Mouse (Mus musculus): ENCODE measurements around the gene Gadd45b. TPM values are rescaled to one million over a fixed set of nuclear protein-coding genes. Genes with fewer than 3 reads are reported as not detected.

Gene Gadd45b
- polyA plus RNA-seq, 1 experiment from 2014 or later: 17.4 TPM

DNA sequence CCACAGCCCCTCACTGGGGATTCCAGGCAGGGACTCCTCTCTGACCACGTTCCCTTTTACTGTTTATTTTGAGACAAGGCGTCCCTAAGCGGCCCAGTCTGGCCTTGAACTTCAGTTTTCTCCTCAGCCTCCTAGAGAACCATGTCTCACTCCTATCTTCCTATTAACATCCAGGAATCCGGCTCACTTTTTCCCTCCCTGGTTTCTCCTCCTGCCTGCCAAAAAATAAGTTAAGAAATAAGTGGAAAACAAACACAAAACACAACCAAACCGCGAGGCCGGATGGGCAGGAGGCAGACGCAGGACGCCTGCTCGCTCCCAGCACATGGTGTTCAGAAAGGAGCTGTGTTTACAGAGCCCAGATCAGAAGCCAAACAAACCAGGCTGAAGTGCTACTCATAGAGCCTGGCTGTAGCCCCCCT is 32.2 kb downstream of the Gadd45b start:
- 48% methylated on average over 10 of the region's 10 CpGs for WGBS

DNA sequence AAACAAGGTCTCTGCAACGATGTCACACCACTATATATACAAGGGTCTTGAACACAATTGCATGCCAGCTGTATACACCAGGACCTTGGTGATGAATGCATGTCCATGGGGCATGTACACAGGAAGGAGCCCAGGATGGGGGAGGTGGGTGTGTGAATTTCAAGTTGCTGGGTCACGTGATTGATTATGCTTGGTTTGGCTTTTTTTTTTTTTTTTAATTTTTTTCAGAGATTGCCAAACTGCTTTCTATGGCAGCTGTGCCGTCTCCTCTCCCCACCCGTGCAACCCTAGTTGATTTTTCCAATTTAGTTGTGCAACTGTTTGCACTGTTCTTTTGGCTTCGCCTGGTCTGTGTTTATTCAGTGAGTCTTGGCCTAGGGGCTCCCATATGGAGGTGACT is 32.7 kb downstream of the Gadd45b start:
- 78% methylated on average over 5 of the region's 5 CpGs for WGBS
- DNase-seq (ENCODE audit: low spot score) (no peak), ATAC-seq (replicated peaks; ENCODE audit: low FRiP score, low read depth) (no peak)
- Histone ChIP-seq H3K9ac (ENCODE audit: low read depth, low read length) (no peak overlapping the region), H3K36me3 (ENCODE audit: insufficient read depth, low read length) (no peaks in the 10 kb centered on the region), H3K27me3 (ENCODE audit: insufficient read depth, low read length) (no peaks in the 10 kb centered on the region), H3K4me3 (replicated peaks; ENCODE audit: low read depth, low read length) (no peak overlapping the region), H3K9me3 (replicated peaks; ENCODE audit: low read length) (no peaks in the 10 kb centered on the region), H3K4me2 (ENCODE audit: low read length) (no peak overlapping the region), H3K27ac (0 out of 2 replicates have a peak overlapping the region, but pooled peaks have one; percentile 61), H3K4me1 (replicated peaks; ENCODE audit: insufficient read depth, low read length) (peaks cover 11% of the 10 kb centered on the region; the same call in 1 of the 2 replicates)
- TF ChIP-seq CTCF (IDR thresholded peaks at IDR 0.05; ENCODE audit: low read depth): no peak

More for the DNA sequence above, 32.2 kb downstream of the Gadd45b start:
- H3K9me3 ChIP-seq (replicated peaks; ENCODE audit: low read length): no peaks in the 10 kb centered on the region
- ATAC-seq (replicated peaks; ENCODE audit: low FRiP score, low read depth) (0 out of 2 replicates have a peak, but pooled peaks have one; percentile 23), DNase-seq (ENCODE audit: low spot score) (no peak)
- peaks cover 7% of the 10 kb centered on the region; the same call in 1 of the 2 replicates for H3K4me1 ChIP-seq (replicated peaks; ENCODE audit: insufficient read depth, low read length)
- no peak overlapping the region for H3K4me3 ChIP-seq (replicated peaks; ENCODE audit: low read depth, low read length)
- H3K36me3 ChIP-seq (ENCODE audit: insufficient read depth, low read length): no peaks in the 10 kb centered on the region
- H3K27me3 ChIP-seq (ENCODE audit: insufficient read depth, low read length): no peaks in the 10 kb centered on the region
- TF ChIP-seq CTCF (IDR thresholded peaks at IDR 0.05; ENCODE audit: low read depth): no peak
- H3K27ac ChIP-seq: peak overlapping the region; percentile 61; the same call in 1 of the 2 replicates
- H3K4me2 ChIP-seq (ENCODE audit: low read length): no peak overlapping the region
- H3K9ac ChIP-seq (ENCODE audit: low read depth, low read length): no peak overlapping the region

DNA sequence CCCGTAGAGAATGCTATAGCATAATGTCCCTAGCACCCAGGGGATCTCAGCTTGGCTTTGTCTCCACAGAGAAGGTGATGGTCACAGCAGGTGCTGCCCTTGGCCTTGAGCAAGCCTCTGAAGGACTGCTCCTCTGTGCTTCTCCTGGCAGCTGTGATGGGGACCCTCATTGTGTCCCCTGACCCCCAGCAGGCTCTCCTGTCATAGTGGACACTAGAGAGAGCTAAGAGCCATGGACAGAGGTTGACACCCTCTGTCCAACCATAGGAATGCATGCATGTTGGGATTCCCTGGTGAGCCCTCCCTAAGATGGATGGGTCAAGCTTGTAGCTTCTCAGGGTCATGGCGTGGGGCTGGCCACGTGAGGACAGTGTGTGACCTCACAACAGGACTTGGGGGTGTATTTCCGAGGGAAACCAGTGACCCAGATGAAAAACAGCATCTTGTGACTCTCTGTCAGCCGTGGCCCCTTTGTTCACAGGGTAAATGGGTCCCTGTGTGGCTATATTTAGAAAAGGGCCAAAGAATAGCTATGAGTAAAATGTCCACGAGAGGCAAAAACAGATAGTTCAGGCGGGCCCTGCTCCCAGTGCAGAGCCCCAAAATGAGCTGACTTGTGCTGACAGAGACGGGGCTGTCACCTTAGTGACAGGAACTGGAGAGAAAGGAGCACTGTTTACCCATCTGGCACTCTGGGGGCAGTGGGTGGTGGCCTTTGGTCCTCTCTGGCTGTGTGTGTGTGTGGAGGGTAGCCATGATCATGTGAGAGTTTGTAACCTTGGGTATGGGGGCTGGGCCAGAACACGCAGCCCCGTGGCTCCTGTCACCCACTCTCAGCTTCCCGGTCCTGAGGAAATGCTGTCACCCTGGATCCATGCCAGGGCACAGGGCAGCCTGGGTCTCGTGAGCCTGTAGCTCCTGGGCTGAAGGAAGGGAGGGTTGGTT is 33.4 kb downstream of the Gadd45b start:
- ATAC-seq (replicated peaks; ENCODE audit: low FRiP score, low read depth): no peak
- Histone ChIP-seq H3K27ac (no peak overlapping the region), H3K9ac (ENCODE audit: low read depth, low read length) (no peak overlapping the region; the same call in 1 of the 2 replicates), H3K9me3 (replicated peaks; ENCODE audit: low read length) (no peaks in the 10 kb centered on the region), H3K4me3 (replicated peaks; ENCODE audit: low read depth, low read length) (no peak overlapping the region), H3K4me2 (ENCODE audit: low read length) (no peak overlapping the region), H3K36me3 (ENCODE audit: insufficient read depth, low read length) (no peaks in the 10 kb centered on the region), H3K4me1 (replicated peaks; ENCODE audit: insufficient read depth, low read length) (peaks cover 11% of the 10 kb centered on the region; the same call in 1 of the 2 replicates), H3K27me3 (ENCODE audit: insufficient read depth, low read length) (no peaks in the 10 kb centered on the region)
- 39% methylated on average over 12 of the region's 12 CpGs for WGBS
- DNase-seq (ENCODE audit: low spot score): no peak
- no peak for TF ChIP-seq CTCF (IDR thresholded peaks at IDR 0.05; ENCODE audit: low read depth)

DNA sequence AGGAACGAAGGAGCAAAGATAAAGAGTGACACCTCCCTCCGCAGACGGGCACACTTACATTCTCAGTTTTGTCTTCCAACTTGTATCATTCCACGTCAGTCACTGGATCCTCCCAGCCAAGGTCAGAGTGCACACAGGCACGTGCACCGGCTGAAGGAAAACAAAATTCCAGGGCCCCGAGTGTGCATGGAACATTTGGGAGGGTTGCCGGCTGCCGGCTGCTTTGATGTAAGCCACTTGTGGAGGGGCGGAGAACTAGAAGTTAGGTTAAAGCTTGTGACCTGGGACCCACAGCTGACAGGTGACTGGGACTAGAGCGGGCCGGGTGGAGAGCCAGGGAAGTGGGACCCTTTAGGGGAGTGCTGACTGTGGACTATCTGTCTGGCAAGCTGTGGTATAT is 36.4 kb downstream of the Gadd45b start:
- H3K36me3 ChIP-seq (ENCODE audit: insufficient read depth, low read length): no peaks in the 10 kb centered on the region
- no peak overlapping the region for H3K4me2 ChIP-seq (ENCODE audit: low read length)
- no peaks in the 10 kb centered on the region for H3K9me3 ChIP-seq (replicated peaks; ENCODE audit: low read length)
- ATAC-seq (replicated peaks; ENCODE audit: low FRiP score, low read depth) (no peak), DNase-seq (ENCODE audit: low spot score) (no peak)
- no peak overlapping the region for H3K9ac ChIP-seq (ENCODE audit: low read depth, low read length)
- no peak for TF ChIP-seq CTCF (IDR thresholded peaks at IDR 0.05; ENCODE audit: low read depth)
- H3K27me3 ChIP-seq (ENCODE audit: insufficient read depth, low read length): no peaks in the 10 kb centered on the region
- H3K4me3 ChIP-seq (replicated peaks; ENCODE audit: low read depth, low read length): no peak overlapping the region
- no peak overlapping the region for H3K27ac ChIP-seq
- WGBS: 27% methylated on average over 12 of the region's 12 CpGs
- peaks cover 11% of the 10 kb centered on the region; the same call in 1 of the 2 replicates for H3K4me1 ChIP-seq (replicated peaks; ENCODE audit: insufficient read depth, low read length)

DNA sequence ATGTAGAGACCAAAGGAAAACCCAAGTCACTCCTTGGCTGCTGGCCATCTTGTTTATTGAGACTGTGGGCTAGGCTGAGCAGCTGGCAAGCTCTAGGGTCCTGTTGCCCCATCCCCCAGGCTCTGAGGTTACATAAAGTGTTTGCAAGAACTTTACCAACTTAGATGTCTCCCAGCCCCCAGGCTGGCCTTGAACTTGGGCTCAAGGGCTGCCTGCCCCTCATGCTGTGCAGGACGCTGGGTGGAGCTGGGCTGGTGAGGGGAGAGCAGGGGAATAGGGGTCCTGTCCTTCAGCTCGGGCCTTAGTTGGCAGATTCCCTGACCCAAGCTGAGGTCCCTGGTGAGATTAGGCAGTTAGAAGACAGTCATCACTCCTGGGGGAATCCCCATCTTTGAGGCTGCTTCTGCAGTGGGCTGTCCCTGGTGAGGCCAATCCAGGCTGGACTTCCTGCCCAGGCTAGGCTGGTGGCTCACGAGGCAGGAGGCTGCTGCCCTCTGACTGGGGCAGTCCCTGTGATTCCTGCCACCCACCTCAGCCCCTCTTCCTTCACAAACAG is 37.3 kb downstream of the Gadd45b start:
- Histone ChIP-seq H3K27me3 (ENCODE audit: insufficient read depth, low read length) (no peaks in the 10 kb centered on the region), H3K4me3 (replicated peaks; ENCODE audit: low read depth, low read length) (no peak overlapping the region), H3K4me1 (replicated peaks; ENCODE audit: insufficient read depth, low read length) (peaks cover 18% of the 10 kb centered on the region), H3K27ac (no peak overlapping the region), H3K9me3 (replicated peaks; ENCODE audit: low read length) (no peaks in the 10 kb centered on the region), H3K4me2 (ENCODE audit: low read length) (no peak overlapping the region), H3K36me3 (ENCODE audit: insufficient read depth, low read length) (no peaks in the 10 kb centered on the region), H3K9ac (ENCODE audit: low read depth, low read length) (no peak overlapping the region)
- no peak for DNase-seq (ENCODE audit: low spot score)
- TF ChIP-seq CTCF (IDR thresholded peaks at IDR 0.05; ENCODE audit: low read depth): no peak
- WGBS: 58% methylated on average over 3 of the region's 3 CpGs
- no peak for ATAC-seq (replicated peaks; ENCODE audit: low FRiP score, low read depth)

DNA sequence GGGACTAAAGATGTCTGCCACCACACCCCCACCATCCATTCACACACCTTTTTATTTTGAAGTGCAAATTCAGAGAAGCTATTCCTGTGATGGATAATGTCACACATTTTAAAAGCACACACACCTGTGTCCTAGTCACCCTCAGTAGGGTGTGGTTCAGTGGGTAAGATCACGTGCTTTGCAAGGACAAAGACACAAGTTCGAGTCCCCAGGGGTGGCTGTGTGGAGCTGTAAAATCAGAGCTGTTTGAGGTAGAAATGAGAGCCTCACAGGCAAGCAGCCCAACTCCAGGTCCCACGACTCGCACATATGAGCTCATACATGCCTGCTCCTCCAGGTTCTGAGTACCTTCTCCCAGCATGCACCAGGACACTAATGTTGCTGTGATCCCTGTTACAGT is 38.2 kb downstream of the Gadd45b start:
- H3K4me3 ChIP-seq (replicated peaks; ENCODE audit: low read depth, low read length): no peak overlapping the region
- no peaks in the 10 kb centered on the region for H3K36me3 ChIP-seq (ENCODE audit: insufficient read depth, low read length)
- ATAC-seq (replicated peaks; ENCODE audit: low FRiP score, low read depth) (no peak), DNase-seq (ENCODE audit: low spot score) (no peak)
- no peaks in the 10 kb centered on the region for H3K27me3 ChIP-seq (ENCODE audit: insufficient read depth, low read length)
- H3K4me2 ChIP-seq (ENCODE audit: low read length): no peak overlapping the region
- no peak for TF ChIP-seq CTCF (IDR thresholded peaks at IDR 0.05; ENCODE audit: low read depth)
- H3K9ac ChIP-seq (ENCODE audit: low read depth, low read length): no peak overlapping the region
- no peak overlapping the region for H3K27ac ChIP-seq
- peaks cover 27% of the 10 kb centered on the region for H3K4me1 ChIP-seq (replicated peaks; ENCODE audit: insufficient read depth, low read length)
- H3K9me3 ChIP-seq (replicated peaks; ENCODE audit: low read length): no peaks in the 10 kb centered on the region
- 85% methylated on average over 4 of the region's 4 CpGs for WGBS

All from kidney, postnatal 0 days (tissue).